Mouse (Mus musculus) hindbrain, embryonic 13.5 days (tissue): ENCODE measurements around the gene Tmem191c. TPM values are rescaled to one million over a fixed set of nuclear protein-coding genes. Genes with fewer than 3 reads are reported as not detected.

Experiments
- ATAC-seq: fragments of 200-750 bp; cut with Nextera tagmentation; 2 replicates; pipeline ENCODE4 v1.8.0; 2017; ENCODE audit warnings: moderate TSS enrichment; ENCODE audit not compliant: low FRiP score
- H3K27ac ChIP-seq: fragments of 300-500 bp; sonication (generic); 2 replicates; pipeline ENCODE4 v1.5.1; 2015; ENCODE audit warnings: inconsistent platforms, mild to moderate bottlenecking, moderate library complexity
- H3K27me3 ChIP-seq: fragments of 300-500 bp; sonication (generic); 2 replicates; pipeline ENCODE4 v1.6.1; 2015; ENCODE audit warnings: mild to moderate bottlenecking, inconsistent platforms
- H3K36me3 ChIP-seq: fragments of 300-500 bp; sonication (generic); 2 replicates; pipeline ENCODE4 v1.6.1; 2015; ENCODE audit warnings: mild to moderate bottlenecking, inconsistent platforms
- H3K4me1 ChIP-seq: fragments of 300-500 bp; sonication (generic); replicated peaks from 2 replicates; pipeline ENCODE4 v1.6.1; 2015; ENCODE audit warnings: inconsistent platforms
- H3K4me2 ChIP-seq: fragments of 300-500 bp; sonication (generic); 2 replicates; pipeline ENCODE4 v1.6.1; 2015; ENCODE audit warnings: inconsistent platforms, mild to moderate bottlenecking, moderate library complexity
- H3K4me3 ChIP-seq: fragments of 300-500 bp; sonication (generic); 2 replicates; pipeline ENCODE4 v1.5.1; 2015; ENCODE audit warnings: mild to moderate bottlenecking, inconsistent platforms
- H3K9ac ChIP-seq: fragments of 300-500 bp; sonication (generic); 2 replicates; pipeline ENCODE4 v1.6.1; 2015; ENCODE audit warnings: mild to moderate bottlenecking, inconsistent platforms
- H3K9me3 ChIP-seq: fragments of 300-500 bp; sonication (generic); 2 replicates; pipeline ENCODE4 v1.6.1; 2016; ENCODE audit warnings: inconsistent platforms
- WGBS: fragments of 180-500 bp; shearing (Covaris S2); methylation state at CpG from one replicate; pipeline ENCODE4 v1.1.7; 2015; 5-methylcytosine and 5-hydroxymethylcytosine counted together
- polyA plus RNA-seq: library from polyadenylated mRNA; unstranded; fragments of >200 nt; fragmentation: Nextera tagmentation; extraction: Ambion mirVana; gene quantifications from 2 replicates; pipeline ENCODE4 v1.2.1, GENCODE M21; 2015

Gene Tmem191c
- polyA plus RNA-seq, 1 experiment from 2014 or later, result 33.3 TPM

- no peaks in the 10 kb centered on the region for H3K36me3 ChIP-seq
- H3K27ac ChIP-seq, result no peak overlapping the region
- H3K9me3 ChIP-seq, result no peaks in the 10 kb centered on the region
- H3K27me3 ChIP-seq, result no peaks in the 10 kb centered on the region
- 76% methylated on average over 6 of the region's 6 CpGs for WGBS
- no peak for ATAC-seq
- no peak overlapping the region for H3K4me3 ChIP-seq
- peaks cover 49% of the 10 kb centered on the region for H3K4me1 ChIP-seq
- no peak overlapping the region for H3K4me2 ChIP-seq
- H3K9ac ChIP-seq, result no peak overlapping the region
Measured at GRCm38 (mm10) chr16:17249135-17249534, 26.7 kb upstream of the Tmem191c start.

DNA sequence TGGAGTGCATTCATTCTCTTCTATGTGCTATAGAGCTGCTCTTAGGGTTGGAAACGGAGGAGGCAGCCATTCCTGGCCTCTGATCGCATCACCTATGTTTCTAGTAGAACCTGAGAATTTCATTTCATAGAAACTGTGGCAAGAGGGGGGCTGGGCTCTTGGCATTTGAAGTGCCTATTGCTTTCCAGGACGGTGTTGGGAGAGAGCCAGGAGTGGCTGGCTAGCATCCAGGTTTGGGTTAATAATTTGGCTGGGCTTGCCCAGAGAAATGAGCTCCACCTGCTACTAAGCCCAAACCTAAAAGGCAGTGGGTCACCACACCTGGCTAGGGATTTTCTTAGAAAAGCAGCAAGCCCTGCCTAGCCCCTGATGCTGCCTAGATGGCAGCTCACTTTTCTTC is 24.3 kb upstream of the Tmem191c start:
- ATAC-seq, result no peak
- no peak overlapping the region for H3K4me2 ChIP-seq
- peaks cover 12% of the 10 kb centered on the region; the same call in 1 of the 2 replicates for H3K36me3 ChIP-seq
- H3K9ac ChIP-seq, result no peak overlapping the region
- no peaks in the 10 kb centered on the region for H3K9me3 ChIP-seq
- 81% methylated on average over 3 of the region's 3 CpGs for WGBS
- no peak overlapping the region for H3K4me3 ChIP-seq
- 0 out of 2 replicates have a peak overlapping the region, but pooled peaks have one; percentile 30 for H3K27ac ChIP-seq
- H3K4me1 ChIP-seq, result peaks cover 57% of the 10 kb centered on the region
- H3K27me3 ChIP-seq, result no peaks in the 10 kb centered on the region

- Histone ChIP-seq H3K9me3 (no peaks in the 10 kb centered on the region), H3K9ac (no peak overlapping the region), H3K4me3 (no peak overlapping the region), H3K4me1 (peaks cover 57% of the 10 kb centered on the region), H3K4me2 (no peak overlapping the region), H3K36me3 (peaks cover 17% of the 10 kb centered on the region), H3K27me3 (no peaks in the 10 kb centered on the region), H3K27ac (0 out of 2 replicates have a peak overlapping the region, but pooled peaks have one; percentile 30)
- 74% methylated on average over 3 of the region's 3 CpGs for WGBS
- no peak for ATAC-seq
Measured at GRCm38 (mm10) chr16:17252086-17252726, 23.7 kb upstream of the Tmem191c start.

DNA sequence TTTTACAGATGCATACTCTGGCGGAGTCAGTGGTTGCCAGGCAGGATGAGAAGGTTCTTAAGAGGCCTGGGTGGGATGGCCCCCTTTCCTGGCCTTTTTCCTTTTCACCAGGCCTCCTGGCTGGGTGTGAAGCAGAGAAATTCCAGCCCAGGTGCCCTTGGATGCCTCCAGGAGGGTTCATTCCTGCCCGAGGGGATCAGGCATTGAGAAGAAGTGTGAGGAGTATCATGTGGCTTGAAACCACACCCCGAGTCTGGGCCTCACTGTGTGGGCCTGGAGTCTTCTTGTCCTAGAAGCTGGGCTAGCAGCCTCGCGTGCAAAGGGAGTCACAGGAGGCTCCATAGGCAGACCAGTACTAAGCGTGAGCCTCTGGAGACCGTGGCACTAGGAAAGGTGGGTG is 23.0 kb upstream of the Tmem191c start:
- 69% methylated on average over 7 of the region's 7 CpGs for WGBS
- Histone ChIP-seq H3K27ac (no peak overlapping the region), H3K4me1 (peaks cover 51% of the 10 kb centered on the region), H3K4me3 (no peak overlapping the region), H3K27me3 (no peaks in the 10 kb centered on the region), H3K9me3 (no peaks in the 10 kb centered on the region), H3K4me2 (no peak overlapping the region), H3K9ac (no peak overlapping the region), H3K36me3 (peaks cover 23% of the 10 kb centered on the region)
- ATAC-seq, result no peak

DNA sequence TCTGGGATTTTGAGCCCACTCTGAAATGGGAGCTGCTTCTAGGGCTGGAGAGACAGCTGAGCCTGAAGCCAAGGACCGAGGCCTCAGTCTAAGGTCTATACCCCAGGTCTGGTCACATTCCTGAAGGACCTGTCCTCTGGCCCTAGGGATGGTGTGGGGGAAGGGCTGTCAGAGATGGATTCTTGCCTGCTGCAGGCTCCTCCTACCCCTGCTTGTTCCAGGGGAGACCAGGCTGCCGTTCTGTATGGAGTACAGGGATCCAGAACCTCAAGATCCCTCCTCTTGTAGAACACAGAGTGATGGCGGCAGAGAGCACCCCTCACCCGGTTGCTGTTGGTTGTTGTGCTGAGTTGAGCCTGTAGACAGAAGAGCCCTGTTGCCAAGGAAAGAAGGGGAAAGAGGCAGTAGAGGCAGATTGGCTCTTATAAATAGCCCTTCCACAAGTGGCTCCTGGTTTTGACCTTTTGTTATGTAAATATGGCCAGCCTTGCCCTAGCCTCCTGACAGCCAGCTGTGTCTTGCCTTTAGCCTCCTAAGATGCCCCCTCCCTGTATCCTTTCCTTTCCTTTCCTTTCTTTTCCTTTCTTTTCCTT is 21.8 kb upstream of the Tmem191c start:
- H3K4me1 ChIP-seq, result peaks cover 49% of the 10 kb centered on the region
- no peak for ATAC-seq
- no peak overlapping the region for H3K27ac ChIP-seq
- WGBS, result 15% methylated on average over 4 of the region's 4 CpGs
- H3K9ac ChIP-seq, result no peak overlapping the region
- peaks cover 36% of the 10 kb centered on the region for H3K36me3 ChIP-seq
- no peak overlapping the region for H3K4me3 ChIP-seq
- H3K27me3 ChIP-seq, result no peaks in the 10 kb centered on the region
- no peak overlapping the region for H3K4me2 ChIP-seq
- H3K9me3 ChIP-seq, result no peaks in the 10 kb centered on the region

DNA sequence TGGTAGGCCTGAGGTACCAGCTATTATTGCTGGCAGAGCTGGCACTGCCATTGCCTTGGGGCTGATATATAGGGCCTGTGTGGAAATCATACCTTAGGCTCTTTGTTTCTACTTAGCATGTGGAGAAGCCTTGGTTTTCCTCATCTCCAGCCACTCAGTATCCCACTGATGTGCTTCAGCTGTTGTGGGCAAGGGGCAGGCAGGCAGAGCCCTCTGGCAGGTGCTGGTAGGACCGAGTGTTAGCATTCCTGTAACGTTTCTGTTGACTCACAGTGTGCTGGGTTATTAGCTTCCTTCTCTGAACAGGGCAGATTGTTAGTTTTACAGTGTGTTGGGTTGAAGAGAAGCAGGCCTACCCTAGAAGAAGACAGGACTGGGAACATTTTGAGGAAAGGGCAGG is 20.6 kb upstream of the Tmem191c start:
- no peaks in the 10 kb centered on the region for H3K27me3 ChIP-seq
- H3K4me1 ChIP-seq, result peaks cover 45% of the 10 kb centered on the region
- H3K9ac ChIP-seq, result no peak overlapping the region
- no peak overlapping the region for H3K27ac ChIP-seq
- no peaks in the 10 kb centered on the region for H3K9me3 ChIP-seq
- H3K36me3 ChIP-seq, result peaks cover 48% of the 10 kb centered on the region
- no peak overlapping the region for H3K4me2 ChIP-seq
- 89% methylated on average over 2 of the region's 2 CpGs for WGBS
- no peak overlapping the region for H3K4me3 ChIP-seq
- ATAC-seq, result no peak

DNA sequence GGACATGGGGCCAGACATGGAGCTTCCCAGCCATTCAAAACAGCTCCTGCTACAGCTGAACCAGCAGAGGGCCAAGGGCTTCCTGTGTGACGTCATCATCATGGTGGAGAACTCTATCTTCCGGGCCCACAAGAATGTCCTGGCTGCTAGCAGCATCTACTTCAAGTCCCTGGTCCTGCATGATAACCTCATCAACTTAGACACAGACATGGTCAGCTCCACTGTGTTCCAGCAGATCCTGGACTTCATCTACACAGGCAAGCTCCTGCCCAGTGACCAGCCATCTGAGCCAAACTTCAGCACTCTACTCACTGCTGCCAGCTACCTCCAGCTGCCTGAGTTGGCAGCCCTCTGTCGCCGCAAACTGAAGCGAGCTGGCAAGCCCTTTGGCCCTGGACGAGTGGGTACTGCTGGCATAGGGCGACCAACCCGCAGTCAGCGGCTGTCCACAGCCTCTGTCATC is 18.5 kb upstream of the Tmem191c start:
- no peak overlapping the region for H3K4me3 ChIP-seq
- no peak overlapping the region for H3K4me2 ChIP-seq
- no peaks in the 10 kb centered on the region for H3K27me3 ChIP-seq
- H3K36me3 ChIP-seq, result peaks cover 63% of the 10 kb centered on the region
- no peak overlapping the region for H3K9ac ChIP-seq
- no peak for ATAC-seq
- no peaks in the 10 kb centered on the region for H3K9me3 ChIP-seq
- 91% methylated on average over 9 of the region's 9 CpGs for WGBS
- no peak overlapping the region for H3K27ac ChIP-seq
- H3K4me1 ChIP-seq, result peaks cover 25% of the 10 kb centered on the region

DNA sequence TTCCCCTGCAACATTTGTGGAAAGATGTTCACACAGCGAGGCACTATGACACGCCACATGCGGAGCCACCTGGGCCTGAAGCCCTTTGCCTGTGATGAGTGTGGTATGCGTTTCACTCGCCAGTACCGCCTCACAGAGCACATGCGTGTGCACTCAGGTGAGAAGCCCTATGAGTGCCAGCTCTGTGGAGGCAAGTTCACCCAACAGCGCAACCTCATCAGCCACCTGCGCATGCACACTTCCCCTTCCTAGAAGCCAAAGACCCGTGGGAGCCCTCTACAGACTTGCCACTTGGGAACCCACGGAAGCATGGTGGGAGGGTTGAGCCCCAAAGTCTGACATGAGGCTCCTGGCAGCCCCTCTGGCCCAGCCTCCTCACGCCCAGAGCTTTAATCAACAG is 17.0 kb upstream of the Tmem191c start:
- no peaks in the 10 kb centered on the region for H3K27me3 ChIP-seq
- H3K4me1 ChIP-seq, result peaks cover 10% of the 10 kb centered on the region
- WGBS, result 94% methylated on average over 12 of the region's 12 CpGs
- H3K36me3 ChIP-seq, result peaks cover 65% of the 10 kb centered on the region
- no peak for ATAC-seq
- no peak overlapping the region for H3K4me3 ChIP-seq
- H3K4me2 ChIP-seq, result no peak overlapping the region
- H3K27ac ChIP-seq, result no peak overlapping the region
- H3K9ac ChIP-seq, result no peak overlapping the region
- H3K9me3 ChIP-seq, result no peaks in the 10 kb centered on the region

DNA sequence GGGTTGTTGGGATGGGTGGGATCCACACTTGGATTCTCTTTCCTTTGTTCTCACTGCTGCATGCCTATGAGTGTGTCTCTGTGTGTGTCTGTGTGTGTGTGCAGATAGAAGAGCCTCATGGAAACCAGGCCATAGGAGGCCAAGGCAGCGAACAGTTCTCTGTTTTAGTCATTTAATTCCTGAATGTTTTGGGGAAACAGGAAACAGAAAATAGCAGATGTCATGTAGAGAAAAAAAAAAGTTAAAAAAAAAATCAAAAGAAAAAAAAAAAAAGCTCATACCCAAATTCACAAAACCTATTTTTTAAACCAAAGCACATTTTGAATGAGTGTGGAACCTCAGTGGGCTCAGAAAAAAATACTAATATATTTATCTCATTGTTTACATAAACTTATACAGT is 14.5 kb upstream of the Tmem191c start:
- no peak overlapping the region for H3K27ac ChIP-seq
- H3K4me3 ChIP-seq, result no peak overlapping the region
- no peaks in the 10 kb centered on the region for H3K9me3 ChIP-seq
- ATAC-seq, result no peak
- no peaks in the 10 kb centered on the region for H3K27me3 ChIP-seq
- peaks cover 53% of the 10 kb centered on the region for H3K36me3 ChIP-seq
- no peaks in the 10 kb centered on the region for H3K4me1 ChIP-seq
- WGBS, result 100% methylated on average over 1 of the region's 1 CpGs
- no peak overlapping the region for H3K9ac ChIP-seq
- H3K4me2 ChIP-seq, result no peak overlapping the region

- WGBS, result 78% methylated on average over 3 of the region's 3 CpGs
- H3K4me2 ChIP-seq, result no peak overlapping the region
- ATAC-seq, result no peak
Measured at GRCm38 (mm10) chr16:17266113-17266512, 9.8 kb upstream of the Tmem191c start.

DNA sequence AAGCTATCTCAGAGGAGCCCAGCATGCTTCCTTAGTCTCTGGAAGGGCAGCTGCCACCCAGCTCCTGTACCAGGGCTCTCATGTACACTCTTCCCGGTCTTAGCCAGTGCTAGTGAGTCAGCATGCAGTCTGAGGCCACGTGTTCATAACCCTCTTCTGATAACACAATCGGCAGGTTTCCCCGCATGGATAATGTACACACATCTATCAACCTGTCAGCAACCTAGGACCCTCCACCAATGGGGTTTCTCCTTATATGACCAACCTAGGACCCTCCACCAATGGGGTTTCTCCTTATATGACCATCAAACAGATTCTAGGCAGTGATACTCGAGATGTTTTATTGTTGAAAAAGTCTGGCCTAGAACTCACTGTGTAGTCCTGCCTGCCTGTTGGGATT is 7.9 kb upstream of the Tmem191c start:
- ATAC-seq, result peak; percentile 42; the same call in 1 of the 2 replicates
- no peaks in the 10 kb centered on the region for H3K27me3 ChIP-seq
- no peak overlapping the region for H3K4me3 ChIP-seq
- no peak overlapping the region for H3K27ac ChIP-seq
- 66% methylated on average over 5 of the region's 5 CpGs for WGBS
- H3K36me3 ChIP-seq, result peaks cover 5% of the 10 kb centered on the region; the same call in 1 of the 2 replicates
- no peak overlapping the region for H3K9ac ChIP-seq
- no peaks in the 10 kb centered on the region for H3K4me1 ChIP-seq
- no peak overlapping the region for H3K4me2 ChIP-seq
- H3K9me3 ChIP-seq, result peaks cover 8% of the 10 kb centered on the region

More at GRCm38 (mm10) chr16:17266113-17266512, 9.8 kb upstream of the Tmem191c start:
- Histone ChIP-seq H3K27me3 (no peaks in the 10 kb centered on the region), H3K4me3 (no peak overlapping the region), H3K27ac (no peak overlapping the region), H3K36me3 (peaks cover 16% of the 10 kb centered on the region), H3K4me1 (no peaks in the 10 kb centered on the region), H3K9me3 (peaks cover 8% of the 10 kb centered on the region), H3K9ac (no peak overlapping the region)

DNA sequence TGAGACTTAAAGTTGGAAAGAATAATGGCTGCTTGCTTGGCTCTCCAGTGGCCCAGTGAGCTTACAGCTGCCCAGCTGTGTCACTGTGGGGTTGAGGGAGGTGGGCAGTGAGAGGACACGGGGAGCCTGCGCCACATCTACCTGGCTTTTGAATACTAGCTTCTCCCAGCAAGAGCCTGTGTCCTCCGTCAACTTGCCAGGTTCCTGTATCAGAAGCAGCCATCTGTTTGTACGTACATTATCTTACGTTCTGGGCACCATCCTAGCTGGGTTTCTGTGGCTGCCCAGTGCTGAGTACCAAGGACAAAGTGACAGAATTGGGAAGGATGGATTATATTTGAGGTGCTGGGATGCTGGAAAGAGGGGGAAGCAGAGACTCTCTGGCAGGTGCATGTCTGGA is 6.0 kb upstream of the Tmem191c start:
- H3K4me1 ChIP-seq, result no peaks in the 10 kb centered on the region
- ATAC-seq, result no peak
- no peaks in the 10 kb centered on the region for H3K27me3 ChIP-seq
- H3K9me3 ChIP-seq, result peaks cover 8% of the 10 kb centered on the region
- 88% methylated on average over 5 of the region's 5 CpGs for WGBS
- H3K4me3 ChIP-seq, result no peak overlapping the region
- no peak overlapping the region for H3K9ac ChIP-seq
- peaks cover 5% of the 10 kb centered on the region; the same call in 1 of the 2 replicates for H3K36me3 ChIP-seq
- H3K4me2 ChIP-seq, result no peak overlapping the region
- H3K27ac ChIP-seq, result no peak overlapping the region

DNA sequence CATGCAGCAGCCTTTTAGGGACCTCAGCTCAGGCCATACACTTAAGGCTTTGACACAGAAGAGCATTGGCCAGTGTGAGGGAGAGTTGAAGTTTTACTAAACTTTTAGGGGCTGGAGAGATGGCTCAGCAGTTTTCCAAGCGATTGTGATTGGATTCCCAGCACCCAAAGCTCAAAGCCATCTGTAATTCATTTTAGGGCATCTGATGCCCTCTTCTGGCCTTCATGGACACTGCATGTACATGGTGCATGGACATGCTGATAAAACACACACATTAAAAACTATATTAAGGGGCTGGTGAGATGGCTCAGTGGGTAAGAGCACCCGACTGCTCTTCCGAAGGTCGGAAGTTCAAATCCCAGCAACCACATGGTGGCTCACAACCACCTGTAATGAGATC is 4.8 kb upstream of the Tmem191c start:
- peaks cover 8% of the 10 kb centered on the region for H3K9me3 ChIP-seq
- WGBS, result 73% methylated on average over 4 of the region's 4 CpGs
- H3K36me3 ChIP-seq, result peaks cover 5% of the 10 kb centered on the region; the same call in 1 of the 2 replicates
- H3K27ac ChIP-seq, result no peak overlapping the region
- no peak overlapping the region for H3K9ac ChIP-seq
- H3K27me3 ChIP-seq, result no peaks in the 10 kb centered on the region
- H3K4me2 ChIP-seq, result no peak overlapping the region
- no peak overlapping the region for H3K4me3 ChIP-seq
- H3K4me1 ChIP-seq, result 0 out of 2 replicates have a peak, but pooled peaks cover 3% of the 10 kb centered on the region
- no peak for ATAC-seq
